Mouse (Mus musculus) lung, adult 2 months (tissue): ENCODE measurements around the gene Dagla.

Experiments
- CTCF ChIP-seq: fragments of 200-500 bp; IDR thresholded peaks from 2 replicates; pipeline ENCODE4 v1.5.1; 2011; ENCODE audit warnings: mild to moderate bottlenecking, low read length, control low read depth; ENCODE audit not compliant: insufficient read depth
- POLR2A ChIP-seq: fragments of 200-500 bp; IDR thresholded peaks from 2 replicates; pipeline ENCODE4 v1.6.1; 2011; ENCODE audit warnings: low read depth, mild to moderate bottlenecking, control low read depth, low read length, borderline replicate concordance; ENCODE audit errors: extremely low read depth

DNA sequence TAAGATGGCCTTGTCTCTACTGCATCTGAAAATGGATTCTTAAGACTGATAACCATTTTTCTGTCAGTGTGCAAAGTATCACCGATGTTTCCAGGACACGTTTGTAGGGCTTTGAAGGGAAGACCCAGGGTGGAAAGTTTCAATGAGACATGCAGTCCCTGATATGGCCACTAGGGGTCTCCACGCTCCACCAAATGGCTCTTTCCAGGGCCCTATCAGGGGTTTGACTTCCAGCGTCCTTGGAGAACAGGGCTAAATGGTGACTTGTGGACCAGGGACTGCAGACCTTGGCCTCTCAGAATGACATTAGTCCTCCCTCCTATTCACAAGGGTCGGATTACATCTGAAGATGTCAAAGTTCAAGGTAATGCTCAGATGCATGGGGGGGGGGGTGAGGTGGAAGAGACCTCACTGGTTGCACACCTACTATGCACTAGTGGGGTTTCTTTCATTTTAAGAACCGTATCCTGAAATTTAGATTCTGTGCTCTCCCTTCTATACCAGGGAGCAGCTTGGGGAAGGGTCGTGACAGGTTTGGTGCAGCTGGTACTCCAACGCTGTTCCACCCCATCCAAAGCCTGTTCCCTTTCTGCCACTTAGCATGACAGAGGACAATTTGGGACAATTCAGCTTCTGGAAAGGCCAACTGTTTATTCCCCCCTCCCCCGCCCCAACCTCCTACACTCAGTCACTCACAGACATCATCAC is 29.0 kb upstream of the Dagla start:
- TF ChIP-seq POLR2A (no peak), CTCF (peak; percentile 91)
